Mouse (Mus musculus): ENCODE measurements around the gene Gfy. TPM values are rescaled to one million over a fixed set of nuclear protein-coding genes. Genes with fewer than 3 reads are reported as not detected.

Gene Gfy
- total and polyA plus RNA-seq, 2 experiments from 2014 or later, result not detected

DNA sequence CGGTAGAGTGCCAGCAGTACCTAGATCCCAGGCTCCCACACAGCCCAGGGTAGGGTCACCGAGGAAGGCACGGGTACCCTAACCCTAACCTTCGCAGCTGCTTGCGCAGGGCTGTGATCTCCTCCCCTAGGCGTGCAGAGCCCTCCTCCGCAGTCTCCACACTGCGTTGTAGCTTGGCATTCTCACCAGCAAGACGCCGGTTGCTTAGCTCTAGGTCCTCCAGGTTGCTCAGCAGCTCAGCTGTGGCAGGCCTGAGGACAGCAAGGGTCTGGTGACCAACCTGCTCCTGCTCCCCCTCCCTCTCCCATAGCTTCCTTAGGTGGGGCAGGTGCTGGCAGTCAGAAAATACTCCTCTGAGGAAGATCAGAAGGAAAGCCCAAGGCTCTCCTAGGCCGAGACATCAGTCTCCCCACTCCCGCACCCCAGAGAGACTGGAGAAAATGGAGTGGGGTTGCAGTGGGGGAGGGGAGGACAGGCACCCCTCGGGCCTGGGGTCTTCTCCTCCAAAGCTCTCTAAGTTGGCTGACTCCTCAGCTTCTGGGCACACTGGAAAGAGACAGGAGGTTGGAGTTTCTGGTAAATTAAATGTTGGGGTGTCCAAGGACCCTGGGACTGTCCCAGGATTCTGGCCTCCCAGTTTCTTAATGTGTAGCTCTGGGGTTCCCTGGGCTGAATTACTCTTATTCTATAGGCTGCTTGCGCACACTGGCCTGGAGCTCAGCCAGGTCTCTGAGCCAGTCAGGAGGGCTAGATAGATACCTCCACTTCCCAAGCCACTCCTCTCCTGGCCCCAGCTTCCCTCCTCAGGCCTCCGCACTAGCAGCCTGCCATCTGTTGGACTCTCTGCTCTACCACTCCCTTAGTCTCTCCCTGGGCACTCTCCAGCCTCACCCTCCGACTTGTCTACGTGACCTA lies 14.8 kb upstream of the Gfy start:
- TF ChIP-seq CTCF (IDR thresholded peaks at IDR 0.05; ENCODE audit: low read depth), result no peak
- H3K27ac ChIP-seq (ENCODE audit: low read depth, low read length), result no peak overlapping the region
- 78% methylated on average over 17 of the region's 17 CpGs for WGBS
- no peak overlapping the region for H3K4me2 ChIP-seq (ENCODE audit: low read depth)
- no peak overlapping the region for H3K4me3 ChIP-seq (ENCODE audit: low read depth, low read length)
- H3K9ac ChIP-seq, result no peak overlapping the region
- DNase-seq (no peak), ATAC-seq (no peak)
- no peaks in the 10 kb centered on the region for H3K36me3 ChIP-seq (ENCODE audit: insufficient read depth)
- no peaks in the 10 kb centered on the region for H3K4me1 ChIP-seq (ENCODE audit: insufficient read depth)
- no peaks in the 10 kb centered on the region for H3K27me3 ChIP-seq (ENCODE audit: insufficient read depth, low read length)
- H3K9me3 ChIP-seq (ENCODE audit: low read length), result no peaks in the 10 kb centered on the region

DNA sequence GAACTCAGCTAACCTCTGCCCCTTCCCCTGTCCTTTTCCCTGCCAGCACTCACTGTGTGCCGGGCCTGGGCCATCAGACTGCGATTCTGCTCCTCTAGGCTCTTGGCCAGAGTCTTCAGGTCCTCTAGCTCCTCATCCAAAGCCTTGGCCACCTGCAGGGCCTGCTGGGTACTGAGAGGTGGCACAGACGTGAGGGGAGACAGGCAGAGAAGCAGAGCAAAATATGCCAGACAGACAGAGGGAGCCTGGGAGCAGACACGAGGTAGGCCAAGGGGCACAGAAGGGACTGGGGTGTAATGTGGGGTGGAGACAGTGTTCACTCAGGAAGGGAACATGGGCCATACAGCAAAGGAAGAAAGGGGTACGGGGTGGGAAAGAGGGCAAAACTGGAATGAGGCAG lies 14.0 kb upstream of the Gfy start:
- no peaks in the 10 kb centered on the region for H3K36me3 ChIP-seq (ENCODE audit: insufficient read depth)
- H3K9ac ChIP-seq, result no peak overlapping the region
- DNase-seq (no peak), ATAC-seq (no peak)
- WGBS, result 47% methylated on average over 5 of the region's 5 CpGs
- no peak for TF ChIP-seq CTCF (IDR thresholded peaks at IDR 0.05; ENCODE audit: low read depth)
- H3K9me3 ChIP-seq (ENCODE audit: low read length), result no peaks in the 10 kb centered on the region
- no peaks in the 10 kb centered on the region for H3K4me1 ChIP-seq (ENCODE audit: insufficient read depth)
- H3K27me3 ChIP-seq (ENCODE audit: insufficient read depth, low read length), result no peaks in the 10 kb centered on the region
- H3K4me3 ChIP-seq (ENCODE audit: low read depth, low read length), result no peak overlapping the region
- H3K4me2 ChIP-seq (ENCODE audit: low read depth), result no peak overlapping the region
- no peak overlapping the region for H3K27ac ChIP-seq (ENCODE audit: low read depth, low read length)

DNA sequence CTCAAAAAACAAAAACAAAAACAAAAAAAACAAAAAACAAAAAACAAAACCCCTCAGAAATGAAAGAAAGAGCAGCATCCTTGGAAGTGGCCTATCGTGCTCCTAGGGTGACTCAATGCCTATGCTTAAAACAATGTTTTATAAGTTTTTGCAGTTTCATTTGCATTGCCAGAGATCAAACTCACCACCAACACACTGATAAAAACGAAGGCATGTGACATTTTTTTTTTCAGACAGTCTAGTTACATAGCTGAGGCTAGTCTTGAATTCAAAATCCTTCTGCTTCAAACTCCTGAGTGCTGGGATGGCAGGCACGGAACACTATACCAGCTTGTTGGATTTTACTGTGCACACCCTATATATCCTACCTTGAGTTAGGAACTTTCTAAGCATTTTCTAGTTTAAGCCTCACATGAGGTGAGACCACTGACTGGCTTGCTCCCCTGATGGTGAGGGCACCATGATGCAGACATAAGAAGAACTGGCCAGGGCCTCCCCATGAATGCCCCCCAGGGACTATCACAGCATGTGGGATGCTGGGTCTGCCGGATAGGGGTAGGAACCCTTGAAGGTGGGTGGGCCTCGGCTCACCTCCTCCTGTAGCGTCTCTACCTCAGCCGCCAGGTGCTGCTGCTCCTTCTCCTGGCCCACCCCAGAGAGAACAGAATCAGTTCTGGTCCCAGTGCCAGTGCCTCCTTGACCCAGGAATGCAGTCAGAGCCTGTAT lies 13.4 kb upstream of the Gfy start:
- Histone ChIP-seq H3K27ac (ENCODE audit: low read depth, low read length) (no peak overlapping the region), H3K4me1 (ENCODE audit: insufficient read depth) (no peaks in the 10 kb centered on the region), H3K36me3 (ENCODE audit: insufficient read depth) (no peaks in the 10 kb centered on the region), H3K27me3 (ENCODE audit: insufficient read depth, low read length) (no peaks in the 10 kb centered on the region), H3K9me3 (ENCODE audit: low read length) (no peaks in the 10 kb centered on the region), H3K4me2 (ENCODE audit: low read depth) (no peak overlapping the region), H3K4me3 (ENCODE audit: low read depth, low read length) (no peak overlapping the region), H3K9ac (no peak overlapping the region)
- no peak for TF ChIP-seq CTCF (IDR thresholded peaks at IDR 0.05; ENCODE audit: low read depth)
- DNase-seq (no peak), ATAC-seq (no peak)
- 76% methylated on average over 7 of the region's 7 CpGs for WGBS

DNA sequence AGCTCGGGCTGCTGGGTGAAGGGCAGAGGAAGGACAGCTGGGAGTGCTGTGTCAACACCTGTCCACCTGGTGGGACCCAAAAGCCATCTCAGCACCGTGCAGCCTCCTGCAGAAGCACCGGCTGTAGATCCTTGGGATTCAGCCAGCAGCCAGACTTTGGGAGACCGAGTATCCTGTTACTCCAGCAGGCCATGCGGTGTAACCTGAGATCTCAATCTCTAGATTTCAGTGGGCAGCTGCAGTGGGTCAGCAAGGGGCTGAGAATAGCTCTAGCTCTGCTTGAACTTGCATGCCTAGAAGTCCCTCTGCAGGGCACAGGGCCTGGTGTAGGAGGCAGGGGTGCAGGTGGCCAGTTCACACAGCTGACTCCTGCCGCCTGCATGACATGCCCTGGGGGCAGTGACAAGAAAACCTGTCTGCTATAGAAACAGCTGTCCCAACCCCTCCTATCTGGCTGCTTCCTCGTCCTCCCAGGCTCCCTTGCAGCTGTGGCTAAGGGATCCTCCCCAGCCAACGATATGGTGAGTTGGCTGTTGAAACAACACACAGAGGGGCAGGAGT lies 12.5 kb upstream of the Gfy start:
- 29% methylated on average over 8 of the region's 8 CpGs for WGBS
- H3K4me1 ChIP-seq (ENCODE audit: insufficient read depth), result no peaks in the 10 kb centered on the region
- TF ChIP-seq CTCF (IDR thresholded peaks at IDR 0.05; ENCODE audit: low read depth), result no peak
- H3K9ac ChIP-seq, result no peak overlapping the region
- no peaks in the 10 kb centered on the region for H3K36me3 ChIP-seq (ENCODE audit: insufficient read depth)
- no peak overlapping the region for H3K4me2 ChIP-seq (ENCODE audit: low read depth)
- no peaks in the 10 kb centered on the region for H3K9me3 ChIP-seq (ENCODE audit: low read length)
- H3K27me3 ChIP-seq (ENCODE audit: insufficient read depth, low read length), result no peaks in the 10 kb centered on the region
- DNase-seq (no peak), ATAC-seq (no peak)
- H3K27ac ChIP-seq (ENCODE audit: low read depth, low read length), result no peak overlapping the region
- no peak overlapping the region for H3K4me3 ChIP-seq (ENCODE audit: low read depth, low read length)

DNA sequence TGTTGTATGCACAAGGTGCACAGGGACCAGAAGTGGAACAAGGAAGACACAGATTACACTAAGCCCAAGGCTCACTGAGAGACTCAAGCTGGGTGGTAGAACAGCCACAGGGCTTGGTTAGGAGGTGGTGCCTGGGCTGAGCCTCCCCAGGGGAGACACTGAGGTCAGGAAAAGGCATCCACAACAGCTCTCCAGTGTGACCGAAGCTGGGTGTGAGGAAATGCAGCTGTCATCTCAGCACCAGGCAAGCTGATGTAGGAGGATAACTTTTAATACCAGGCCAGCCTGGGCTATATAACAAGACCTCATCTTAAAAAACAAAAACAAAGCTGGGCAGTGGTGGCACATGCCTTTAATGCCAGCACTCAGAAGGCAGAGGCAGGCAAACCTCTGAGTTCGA lies 11.8 kb upstream of the Gfy start:
- ATAC-seq (no peak), DNase-seq (no peak)
- Histone ChIP-seq H3K4me2 (ENCODE audit: low read depth) (no peak overlapping the region), H3K36me3 (ENCODE audit: insufficient read depth) (no peaks in the 10 kb centered on the region), H3K9me3 (ENCODE audit: low read length) (no peaks in the 10 kb centered on the region), H3K4me3 (ENCODE audit: low read depth, low read length) (no peak overlapping the region), H3K27ac (ENCODE audit: low read depth, low read length) (no peak overlapping the region), H3K27me3 (ENCODE audit: insufficient read depth, low read length) (no peaks in the 10 kb centered on the region), H3K4me1 (ENCODE audit: insufficient read depth) (no peaks in the 10 kb centered on the region), H3K9ac (no peak overlapping the region)
- no peak for TF ChIP-seq CTCF (IDR thresholded peaks at IDR 0.05; ENCODE audit: low read depth)
- 74% methylated on average over 2 of the region's 2 CpGs for WGBS

DNA sequence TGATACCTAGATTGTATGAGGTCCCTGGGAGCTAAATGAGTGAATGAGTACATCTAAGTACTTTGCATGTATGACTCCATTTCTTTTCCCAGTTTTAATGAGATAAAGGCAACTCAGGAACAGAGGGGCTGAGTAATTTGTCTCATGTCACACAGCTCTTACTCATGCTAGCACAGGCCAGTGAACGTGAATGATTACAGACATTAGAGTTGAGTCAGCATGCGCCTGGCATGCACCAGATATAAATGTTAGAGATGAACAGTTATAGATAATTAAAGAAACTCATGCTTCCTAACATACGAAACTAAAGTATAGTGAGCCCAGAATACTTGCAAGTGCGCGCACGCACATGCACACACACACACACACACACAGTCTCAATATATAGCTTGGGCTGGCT lies 10.8 kb upstream of the Gfy start:
- no peak for TF ChIP-seq CTCF (IDR thresholded peaks at IDR 0.05; ENCODE audit: low read depth)
- no peaks in the 10 kb centered on the region for H3K4me1 ChIP-seq (ENCODE audit: insufficient read depth)
- H3K4me2 ChIP-seq (ENCODE audit: low read depth), result no peak overlapping the region
- no peak for ATAC-seq
- 85% methylated on average over 6 of the region's 6 CpGs for WGBS
- H3K36me3 ChIP-seq (ENCODE audit: insufficient read depth), result no peaks in the 10 kb centered on the region
- H3K4me3 ChIP-seq (ENCODE audit: low read depth, low read length), result no peak overlapping the region
- H3K9ac ChIP-seq, result no peak overlapping the region
- no peaks in the 10 kb centered on the region for H3K9me3 ChIP-seq (ENCODE audit: low read length)
- no peaks in the 10 kb centered on the region for H3K27me3 ChIP-seq (ENCODE audit: insufficient read depth, low read length)
- no peak overlapping the region for H3K27ac ChIP-seq (ENCODE audit: low read depth, low read length)
- DNase-seq, result no peak

DNA sequence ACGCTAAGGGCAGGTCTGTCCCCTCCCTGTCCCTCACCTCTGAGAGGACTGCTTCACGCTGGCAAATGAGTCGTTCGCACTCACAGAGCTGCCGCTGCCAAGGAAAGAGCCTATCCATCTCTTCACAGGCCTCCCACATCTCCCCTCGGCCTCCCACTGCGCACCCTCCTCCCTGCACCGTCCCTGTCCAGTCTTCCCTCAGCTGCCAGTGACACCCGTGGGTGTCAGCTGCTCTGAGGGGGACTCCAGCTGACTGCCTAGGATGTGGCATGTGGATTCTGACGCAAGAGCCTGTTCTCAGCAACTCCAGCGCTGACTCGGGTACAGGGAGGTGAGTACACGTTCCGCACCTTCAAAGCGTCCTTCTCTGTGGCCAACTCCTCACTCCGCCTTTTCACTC lies 10.2 kb upstream of the Gfy start:
- Histone ChIP-seq H3K27ac (ENCODE audit: low read depth, low read length) (no peak overlapping the region), H3K4me1 (ENCODE audit: insufficient read depth) (no peaks in the 10 kb centered on the region), H3K4me3 (ENCODE audit: low read depth, low read length) (no peak overlapping the region), H3K36me3 (ENCODE audit: insufficient read depth) (no peaks in the 10 kb centered on the region), H3K27me3 (ENCODE audit: insufficient read depth, low read length) (peaks cover 6% of the 10 kb centered on the region; the same call in 1 of the 2 replicates), H3K4me2 (ENCODE audit: low read depth) (no peak overlapping the region), H3K9ac (no peak overlapping the region), H3K9me3 (ENCODE audit: low read length) (no peaks in the 10 kb centered on the region)
- no peak for DNase-seq
- no peak for TF ChIP-seq CTCF (IDR thresholded peaks at IDR 0.05; ENCODE audit: low read depth)
- 59% methylated on average over 16 of the region's 16 CpGs for WGBS
- ATAC-seq, result no peak

Measured in forebrain, postnatal 0 days (tissue).